Mouse (Mus musculus) heart, embryonic 14.5 days (tissue): Measurements from ENCODE around the gene Midn. TPM values are rescaled to one million over a fixed set of nuclear protein-coding genes. Genes with fewer than 3 reads are reported as not detected.

Experiments used
- ATAC-seq: fragments of 200-750 bp; cut with Nextera tagmentation; 2 replicates; pipeline ENCODE4 v1.8.0; 2017; ENCODE audit warnings: low read depth, moderate TSS enrichment; ENCODE audit not compliant: insufficient number of reproducible peaks, insufficient read depth, low FRiP score
- H3K27ac ChIP-seq, 2 experiments: fragments of 200-500 bp in 1 of 2; fragments of 300-500 bp in 1 of 2; sonication (generic) in 1 of 2; replicated peaks in 1 of 2; 2 replicates each; pipeline ENCODE4 v1.5.1; 2012 to 2014; ENCODE audit warnings: low read depth in 2 of 2, low read length in 2 of 2, control low read depth in 1 of 2, mild to moderate bottlenecking in 1 of 2, mixed read lengths in 1 of 2; ENCODE audit not compliant: control insufficient read depth in 1 of 2, insufficient read depth in 1 of 2
- H3K27me3 ChIP-seq: fragments of 300-500 bp; sonication (generic); 2 replicates; pipeline ENCODE4 v1.6.1; 2014; ENCODE audit warnings: mild to moderate bottlenecking, low read length, control low read depth; ENCODE audit not compliant: control insufficient read depth, insufficient read depth
- H3K36me3 ChIP-seq: fragments of 300-500 bp; sonication (generic); 2 replicates; pipeline ENCODE4 v1.6.1; 2014; ENCODE audit warnings: mild to moderate bottlenecking, control low read depth, low read length, mixed read lengths; ENCODE audit not compliant: control insufficient read depth, insufficient read depth
- H3K4me1 ChIP-seq, 2 experiments: fragments of 200-500 bp in 1 of 2; fragments of 300-500 bp in 1 of 2; sonication (generic) in 1 of 2; 2 replicates each; pipeline ENCODE4 v1.6.1; 2012 to 2014; ENCODE audit warnings: low read length in 2 of 2, control low read depth in 1 of 2, mixed read lengths in 1 of 2; ENCODE audit not compliant: control insufficient read depth in 2 of 2, insufficient read depth in 2 of 2
- H3K4me2 ChIP-seq: fragments of 300-500 bp; sonication (generic); 2 replicates; pipeline ENCODE4 v1.6.1; 2014; ENCODE audit warnings: mild to moderate bottlenecking, low read length
- H3K4me3 ChIP-seq, 2 experiments: fragments of 200-500 bp in 1 of 2; fragments of 300-500 bp in 1 of 2; sonication (generic) in 1 of 2; 2 replicates each; pipeline ENCODE4 v1.5.1; 2012 to 2014; ENCODE audit warnings: low read length in 2 of 2, mild to moderate bottlenecking in 2 of 2, control low read depth in 1 of 2, low read depth in 1 of 2, moderate library complexity in 1 of 2; ENCODE audit not compliant: control insufficient read depth in 1 of 2, insufficient read depth in 1 of 2
- H3K9ac ChIP-seq: fragments of 300-500 bp; sonication (generic); 2 replicates; pipeline ENCODE4 v1.6.1; 2014; ENCODE audit warnings: mild to moderate bottlenecking, low read length
- H3K9me3 ChIP-seq: fragments of 300-500 bp; sonication (generic); 2 replicates; pipeline ENCODE4 v1.6.1; 2016; ENCODE audit warnings: low read length, control low read depth; ENCODE audit not compliant: control insufficient read depth
- WGBS: fragments of 180-500 bp; shearing (Covaris S2); extraction: QIAGEN DNeasy Blood & Tissue Kit; methylation state at CpG from one replicate; pipeline ENCODE4 v1.1.7; 2014; 5-methylcytosine and 5-hydroxymethylcytosine counted together
- polyA plus RNA-seq: library from polyadenylated mRNA; unstranded; fragments of >200 nt; fragmentation: Nextera tagmentation; extraction: Ambion mirVana; gene quantifications from 2 replicates; pipeline ENCODE4 v1.2.1, GENCODE M21; 2014

The Midn gene
- polyA plus RNA-seq, 1 experiment from 2014 or later: 25.8 TPM

DNA sequence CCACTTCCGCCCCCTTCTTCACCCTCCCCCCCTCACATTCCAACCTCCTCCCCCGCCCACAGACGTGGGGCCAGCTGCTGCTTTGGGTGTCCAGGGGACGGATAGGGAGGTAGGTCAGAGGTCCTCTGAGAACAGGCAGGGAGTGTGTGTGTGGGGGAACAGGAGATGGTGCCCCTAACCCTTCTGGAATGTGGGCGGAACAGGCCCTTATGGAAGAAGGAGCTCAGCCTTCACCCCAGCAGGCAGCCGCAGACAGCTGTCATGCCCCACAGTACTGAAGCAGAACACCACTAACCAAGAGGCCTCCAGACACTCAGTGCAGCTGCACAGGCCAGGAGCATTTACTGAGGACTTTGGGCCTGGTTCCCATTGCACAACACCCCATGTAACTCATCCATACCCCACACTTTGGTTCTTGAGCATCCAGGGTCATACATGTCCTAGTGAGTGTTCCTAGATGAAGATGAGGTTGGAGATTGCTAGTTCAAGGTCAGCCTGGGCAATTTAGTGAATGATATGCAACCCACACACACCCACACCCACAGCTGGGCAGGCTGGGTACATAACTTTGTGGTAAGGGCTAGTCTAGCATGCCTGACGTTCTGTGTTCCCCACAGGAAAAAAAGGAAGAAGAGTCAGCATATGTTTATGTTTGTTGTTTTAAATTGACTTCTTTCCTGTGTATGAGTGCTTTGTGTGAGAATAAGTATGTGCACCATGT is 13.6 kb downstream of the Midn start:
- WGBS: 12% methylated on average over 7 of the region's 7 CpGs
- H3K9ac ChIP-seq: peak overlapping the region; percentile 76
- no peaks in the 10 kb centered on the region for H3K9me3 ChIP-seq
- peaks cover 10% of the 10 kb centered on the region for H3K36me3 ChIP-seq
- peak overlapping the region in 1 of 2 experiments; percentile 43; a peak in 2 of 4 replicates for H3K4me3 ChIP-seq
- H3K4me1 ChIP-seq: peaks cover 62 to 90% of the 10 kb centered on the region in 2 experiments
- H3K4me2 ChIP-seq: peak overlapping the region; percentile 82
- H3K27me3 ChIP-seq: no peaks in the 10 kb centered on the region
- ATAC-seq: no peak
- H3K27ac ChIP-seq: peak overlapping the region; percentile 81 to 99

GRCm38 (mm10) chr10:80162243-80162608 is 14.2 kb downstream of the Midn start:
- Histone ChIP-seq H3K27me3 (no peaks in the 10 kb centered on the region), H3K9ac (peak overlapping the region; percentile 76; the same call in 1 of the 2 replicates), H3K36me3 (peaks cover 5% of the 10 kb centered on the region), H3K4me3 (no peak overlapping the region), H3K4me1 (peaks cover 61 to 90% of the 10 kb centered on the region in 2 experiments), H3K4me2 (peak overlapping the region; percentile 82), H3K9me3 (no peaks in the 10 kb centered on the region), H3K27ac (peak overlapping the region; percentile 81 to 99)
- 79% methylated on average over 3 of the region's 3 CpGs for WGBS
- no peak for ATAC-seq

- Histone ChIP-seq H3K4me3 (no peak overlapping the region), H3K9me3 (no peaks in the 10 kb centered on the region), H3K27ac (peak overlapping the region in 1 of 2 experiments; percentile 99; a peak in 2 of 4 replicates), H3K36me3 (no peaks in the 10 kb centered on the region), H3K4me2 (no peak overlapping the region), H3K9ac (peak overlapping the region; percentile 76; the same call in 1 of the 2 replicates), H3K4me1 (peaks cover 59 to 84% of the 10 kb centered on the region in 2 experiments), H3K27me3 (no peaks in the 10 kb centered on the region)
- 74% methylated on average over 6 of the region's 6 CpGs for whole genome bisulfite sequencing
- ATAC-seq: no peak
These were observed 14.7 kb downstream of the Midn start for GRCm38 (mm10) chr10:80162716-80163299.

DNA sequence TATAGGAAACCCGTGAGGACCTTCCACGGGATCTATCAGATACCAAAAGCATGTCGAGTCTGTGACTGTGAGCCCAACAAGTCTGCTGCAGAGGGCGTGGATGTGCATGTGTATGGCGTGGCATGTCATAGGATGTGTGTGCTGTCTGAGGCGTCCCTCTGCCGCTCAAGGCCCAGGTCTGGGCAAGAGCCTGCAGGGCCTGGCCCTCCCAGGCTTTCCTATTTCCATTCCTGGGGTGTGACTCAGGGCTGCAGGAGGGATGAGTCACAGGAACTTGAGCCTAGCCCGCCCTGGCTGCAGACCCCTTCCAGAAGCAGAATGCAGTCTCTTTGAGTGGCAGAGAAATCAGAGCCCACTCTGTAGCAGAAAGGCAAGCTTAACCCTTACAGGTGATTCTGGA is 15.6 kb downstream of the Midn start:
- peaks cover 55 to 78% of the 10 kb centered on the region in 2 experiments for H3K4me1 ChIP-seq
- peak overlapping the region; percentile 98 for H3K4me2 ChIP-seq
- WGBS: 34% methylated on average over 8 of the region's 8 CpGs
- H3K36me3 ChIP-seq: no peaks in the 10 kb centered on the region
- ATAC-seq: no peak
- H3K27me3 ChIP-seq: no peaks in the 10 kb centered on the region
- 0 out of 2 replicates have a peak overlapping the region, but pooled peaks have one; percentile 72 for H3K9ac ChIP-seq
- peak overlapping the region; percentile 24 to 100 for H3K27ac ChIP-seq
- no peak overlapping the region for H3K4me3 ChIP-seq
- no peaks in the 10 kb centered on the region for H3K9me3 ChIP-seq

GRCm38 (mm10) chr10:80164161-80164997 is 16.3 kb downstream of the Midn start:
- no peaks in the 10 kb centered on the region for H3K27me3 ChIP-seq
- H3K27ac ChIP-seq: peak overlapping the region; percentile 75 to 100
- no peaks in the 10 kb centered on the region for H3K9me3 ChIP-seq
- peak overlapping the region; percentile 45 to 48 for H3K4me3 ChIP-seq
- peaks cover 2% of the 10 kb centered on the region; the same call in 1 of the 2 replicates for H3K36me3 ChIP-seq
- 7% methylated on average over 44 of the region's 44 CpGs for WGBS
- H3K4me2 ChIP-seq: peak overlapping the region; percentile 98
- ATAC-seq: no peak
- peaks cover 48 to 78% of the 10 kb centered on the region in 2 experiments for H3K4me1 ChIP-seq
- peak overlapping the region; percentile 72 for H3K9ac ChIP-seq

DNA sequence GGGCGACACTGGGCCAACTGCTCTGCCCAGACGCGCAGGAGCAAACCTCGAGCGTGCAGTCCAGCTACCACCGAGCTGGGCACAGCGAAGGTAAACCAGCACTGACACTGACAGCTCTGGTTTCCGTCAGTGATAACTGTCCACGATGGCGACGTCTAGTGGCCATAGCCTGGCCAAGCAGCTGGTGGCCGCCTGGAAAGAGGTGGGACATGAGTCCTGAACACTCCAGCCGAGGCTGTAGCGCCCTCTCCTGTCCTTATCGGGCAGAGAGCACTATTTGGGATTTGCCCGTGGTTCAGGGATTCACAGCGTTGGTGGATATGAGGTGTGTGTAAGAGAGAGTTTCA is 16.9 kb downstream of the Midn start:
- Histone ChIP-seq H3K9ac (peak overlapping the region; percentile 72), H3K9me3 (no peaks in the 10 kb centered on the region), H3K27ac (peak overlapping the region; percentile 80 to 100), H3K27me3 (no peaks in the 10 kb centered on the region), H3K4me3 (peak overlapping the region; percentile 45 to 48), H3K4me1 (peaks cover 46 to 79% of the 10 kb centered on the region in 2 experiments), H3K4me2 (peak overlapping the region; percentile 98), H3K36me3 (peaks cover 8% of the 10 kb centered on the region)
- peak; percentile 29 for ATAC-seq
- 0% methylated on average over 17 of the region's 17 CpGs for WGBS

GRCm38 (mm10) chr10:80165392-80166128 is 17.5 kb downstream of the Midn start, which contains the start of gene Cirbp:
Gene Cirbp (plus strand): TSS chr10:80165985.
- 8% methylated on average over 20 of the region's 20 CpGs for WGBS
- Histone ChIP-seq H3K4me2 (peak within 1 kb of the TSS; percentile 98), H3K4me3 (peak within 1 kb of the TSS; percentile 45 to 48), H3K9ac (peak within 1 kb of the TSS; percentile 72), H3K27me3 (no peaks in the 10 kb centered on the region), H3K27ac (peak within 1 kb of the TSS; percentile 80 to 100), H3K4me1 (peaks cover 41 to 75% of the 10 kb centered on the region in 2 experiments), H3K9me3 (no peaks in the 10 kb centered on the region), H3K36me3 (peaks cover 14% of the 10 kb centered on the region)
- no peak for ATAC-seq
